Mouse (Mus musculus): ENCODE measurements at regions not wholly inside any gene's neighbourhood (a gene's known extent, or its start where the extent isn't known, plus 50 kb on each side); places are given as distances from the start of the nearest gene placed in this dataset.
A peak's percentile ranks its signal among the peaks of the same experiment; 100 is the strongest.
"Not testable (repeated sequence)": the region's sequence is repeated elsewhere in the genome, so short reads cannot be mapped to it uniquely, and the experiment has no call there.

- TF ChIP-seq EP300 (IDR thresholded peaks at IDR 0.05): no peak
- no peak for TF ChIP-seq CTCF (IDR thresholded peaks at IDR 0.05)
- H3K9me3 ChIP-seq (ENCODE audit: low read length): no peaks in the 10 kb centered on the region
- H3K27me3 ChIP-seq (replicated peaks; ENCODE audit: insufficient read depth, low read length): no peaks in the 10 kb centered on the region
- no peak overlapping the region for H3K4me2 ChIP-seq (replicated peaks; ENCODE audit: low read depth, low read length)
- H3K27ac ChIP-seq (ENCODE audit: low read length): no peak overlapping the region
- WGBS: 80% methylated on average over 1 of the region's 1 CpGs
- no peak for ATAC-seq
- H3K36me3 ChIP-seq (ENCODE audit: insufficient read depth, low read length): no peaks in the 10 kb centered on the region
- no peak overlapping the region for H3K9ac ChIP-seq (replicated peaks; ENCODE audit: low read depth)
- DNase-seq (ENCODE audit: low spot score): no peak
- no peak overlapping the region for H3K4me3 ChIP-seq (ENCODE audit: low read depth, low read length)
- H3K4me1 ChIP-seq (ENCODE audit: insufficient read depth, low read depth, low read length): no peaks in the 10 kb centered on the region
These were observed 153.3 kb upstream of the Arsj start for GRCm38 (mm10) chr3:126210226-126210625.

- ATAC-seq (no peak), DNase-seq (ENCODE audit: low spot score) (no peak)
- TF ChIP-seq CTCF (IDR thresholded peaks at IDR 0.05): no peak
- TF ChIP-seq EP300 (IDR thresholded peaks at IDR 0.05): no peak
- no peak overlapping the region for H3K4me2 ChIP-seq (replicated peaks; ENCODE audit: low read depth, low read length)
- H3K9ac ChIP-seq (replicated peaks; ENCODE audit: low read depth): no peak overlapping the region
- H3K4me1 ChIP-seq (ENCODE audit: insufficient read depth, low read depth, low read length): no peaks in the 10 kb centered on the region
- H3K4me3 ChIP-seq (ENCODE audit: low read depth, low read length): no peak overlapping the region
- no peaks in the 10 kb centered on the region for H3K27me3 ChIP-seq (replicated peaks; ENCODE audit: insufficient read depth, low read length)
- WGBS: 83% methylated on average over 4 of the region's 4 CpGs
- no peaks in the 10 kb centered on the region for H3K9me3 ChIP-seq (ENCODE audit: low read length)
- no peak overlapping the region for H3K27ac ChIP-seq (ENCODE audit: low read length)
- H3K36me3 ChIP-seq (ENCODE audit: insufficient read depth, low read length): no peaks in the 10 kb centered on the region
These were observed 135.9 kb upstream of the Arsj start for GRCm38 (mm10) chr3:126227575-126227974.

DNA sequence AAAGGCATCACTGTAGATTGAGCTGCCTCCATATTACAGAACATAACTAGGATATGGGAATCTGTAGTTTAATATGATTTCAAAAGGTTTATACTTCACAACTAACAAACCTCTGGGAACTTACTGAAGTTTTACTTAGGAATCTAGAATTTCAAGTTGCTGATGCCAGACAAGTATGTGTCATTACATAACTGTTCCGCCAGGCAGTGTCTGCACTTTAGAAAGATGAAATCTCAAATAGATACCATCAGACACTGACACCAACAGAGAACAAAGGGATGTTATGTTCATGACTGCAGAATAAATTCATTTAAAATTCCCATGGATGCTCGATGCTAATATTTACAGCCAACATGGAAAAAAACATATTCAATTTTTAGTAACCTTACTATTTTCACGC, 117.7 kb upstream of the Arsj start:
- no peak for DNase-seq (ENCODE audit: low spot score)
- no peaks in the 10 kb centered on the region for H3K27me3 ChIP-seq (replicated peaks; ENCODE audit: insufficient read depth, low read length)
- H3K4me1 ChIP-seq (ENCODE audit: insufficient read depth, low read depth, low read length): no peaks in the 10 kb centered on the region
- no peaks in the 10 kb centered on the region for H3K9me3 ChIP-seq (ENCODE audit: low read length)
- no peak overlapping the region for H3K27ac ChIP-seq (ENCODE audit: low read length)
- no peak for ATAC-seq
- H3K4me3 ChIP-seq (ENCODE audit: low read depth, low read length): no peak overlapping the region
- H3K9ac ChIP-seq (replicated peaks; ENCODE audit: low read depth): no peak overlapping the region
- no peaks in the 10 kb centered on the region for H3K36me3 ChIP-seq (ENCODE audit: insufficient read depth, low read length)
- no peak overlapping the region for H3K4me2 ChIP-seq (replicated peaks; ENCODE audit: low read depth, low read length)
- 82% methylated on average over 3 of the region's 3 CpGs for WGBS
- TF ChIP-seq EP300 (IDR thresholded peaks at IDR 0.05) (no peak), CTCF (IDR thresholded peaks at IDR 0.05) (no peak)

DNA sequence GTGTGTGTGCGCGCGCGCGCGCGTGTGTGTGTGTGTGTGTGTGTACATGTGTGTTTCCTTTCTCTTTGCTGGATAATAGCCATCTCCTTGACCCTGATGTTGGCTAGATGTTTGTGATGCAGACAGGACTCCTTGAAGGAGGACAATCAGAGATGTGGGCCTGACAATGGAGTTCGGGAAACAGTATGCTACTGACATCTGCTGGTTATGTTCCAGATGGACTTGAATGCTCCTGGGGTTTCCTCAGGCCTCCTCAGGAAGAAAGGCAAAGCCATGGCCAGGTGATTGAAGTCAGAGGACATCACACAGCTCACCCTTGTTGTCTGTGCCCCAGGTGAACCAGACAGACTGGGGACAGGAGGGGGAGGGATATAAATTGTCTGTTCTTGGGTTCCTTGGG, 102.2 kb upstream of the Arsj start:
- DNase-seq (ENCODE audit: low spot score): no peak

GRCm38 (mm10) chr3:126272027-126272426, 91.5 kb upstream of the Arsj start:
- H3K4me2 ChIP-seq (replicated peaks; ENCODE audit: low read depth, low read length); H3K9ac ChIP-seq (replicated peaks; ENCODE audit: low read depth); H3K4me1 ChIP-seq (ENCODE audit: insufficient read depth, low read depth, low read length); DNase-seq (ENCODE audit: low spot score); H3K4me3 ChIP-seq (ENCODE audit: low read depth, low read length); H3K9me3 ChIP-seq (ENCODE audit: low read length); H3K27ac ChIP-seq (ENCODE audit: low read length); ATAC-seq; H3K36me3 ChIP-seq (ENCODE audit: insufficient read depth, low read length); H3K27me3 ChIP-seq (replicated peaks; ENCODE audit: insufficient read depth, low read length): not testable (repeated sequence)
- 0 out of 2 replicates have a peak, but pooled peaks have one; percentile 5 for TF ChIP-seq CTCF (IDR thresholded peaks at IDR 0.05)

More for the DNA sequence above, 102.2 kb upstream of the Arsj start:
- Histone ChIP-seq H3K4me2 (replicated peaks; ENCODE audit: low read depth, low read length) (no peak overlapping the region), H3K9me3 (ENCODE audit: low read length) (no peaks in the 10 kb centered on the region), H3K9ac (replicated peaks; ENCODE audit: low read depth) (no peak overlapping the region), H3K27me3 (replicated peaks; ENCODE audit: insufficient read depth, low read length) (no peaks in the 10 kb centered on the region), H3K4me3 (ENCODE audit: low read depth, low read length) (no peak overlapping the region), H3K36me3 (ENCODE audit: insufficient read depth, low read length) (no peaks in the 10 kb centered on the region), H3K4me1 (ENCODE audit: insufficient read depth, low read depth, low read length) (no peaks in the 10 kb centered on the region), H3K27ac (ENCODE audit: low read length) (no peak overlapping the region)
- TF ChIP-seq EP300 (IDR thresholded peaks at IDR 0.05) (no peak), CTCF (IDR thresholded peaks at IDR 0.05) (peak; percentile 37)
- 22% methylated on average over 1 of the region's 8 CpGs for WGBS
- ATAC-seq: no peak

DNA sequence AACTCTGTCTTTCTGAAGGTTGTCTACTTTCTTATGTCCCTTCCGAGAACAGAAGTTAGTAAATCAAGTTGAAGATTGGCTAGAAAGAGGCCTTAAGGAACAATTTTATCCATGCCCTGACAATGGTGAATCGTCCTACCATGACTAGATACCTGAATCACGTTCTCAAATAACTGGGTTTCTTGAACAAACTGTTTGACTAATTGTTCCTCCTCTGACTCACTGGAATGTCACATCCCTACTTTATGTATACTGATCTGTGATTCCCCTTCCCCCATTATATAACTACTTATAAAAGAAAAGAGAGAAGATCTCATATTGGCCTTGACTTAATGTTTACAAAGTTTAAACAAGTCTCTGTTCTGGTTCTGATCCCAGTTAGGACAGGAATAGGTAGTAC, 89.9 kb upstream of the Arsj start:
- TF ChIP-seq EP300 (IDR thresholded peaks at IDR 0.05) (no peak), CTCF (IDR thresholded peaks at IDR 0.05) (no peak)
- no peak for DNase-seq (ENCODE audit: low spot score)
- 81% methylated on average over 3 of the region's 3 CpGs for WGBS

DNA sequence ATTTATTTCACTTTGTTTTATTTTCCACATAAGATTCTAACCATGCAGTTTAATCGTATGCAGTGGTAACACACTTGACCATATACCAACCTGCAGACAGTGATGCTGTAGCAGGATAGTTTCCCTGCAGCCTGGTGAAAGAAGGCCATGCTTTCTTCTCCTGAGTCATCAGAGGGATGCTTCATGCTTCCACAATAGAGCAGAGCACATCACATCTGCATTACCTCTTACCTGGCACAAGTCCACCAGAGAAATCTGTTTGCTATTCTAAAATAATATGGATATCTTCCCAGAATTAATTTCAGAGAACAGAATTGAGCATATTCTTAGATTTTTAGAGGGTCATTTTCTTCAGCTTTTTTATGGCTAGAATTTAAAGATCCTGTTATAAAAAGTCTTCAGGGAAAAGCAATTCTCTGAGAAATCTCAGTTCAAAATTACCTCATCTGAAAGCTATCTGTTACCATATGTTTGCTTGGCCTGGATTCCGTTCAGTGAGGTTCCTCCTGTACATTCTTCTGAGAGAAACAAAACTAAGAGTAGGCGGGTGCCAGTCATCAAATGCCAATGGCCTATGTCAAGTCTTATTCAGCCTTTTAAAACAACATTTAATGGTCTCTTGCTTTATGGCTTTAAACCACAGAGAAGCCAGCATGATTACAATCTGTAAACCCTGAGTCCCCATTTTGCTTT, 87.3 kb upstream of the Arsj start:
- Histone ChIP-seq H3K9ac (replicated peaks; ENCODE audit: low read depth) (no peak overlapping the region), H3K9me3 (ENCODE audit: low read length) (no peaks in the 10 kb centered on the region), H3K4me3 (ENCODE audit: low read depth, low read length) (no peak overlapping the region), H3K4me1 (ENCODE audit: insufficient read depth, low read depth, low read length) (no peaks in the 10 kb centered on the region), H3K27ac (ENCODE audit: low read length) (no peak overlapping the region), H3K4me2 (replicated peaks; ENCODE audit: low read depth, low read length) (no peak overlapping the region), H3K36me3 (ENCODE audit: insufficient read depth, low read length) (no peaks in the 10 kb centered on the region), H3K27me3 (replicated peaks; ENCODE audit: insufficient read depth, low read length) (no peaks in the 10 kb centered on the region)
- no peak for TF ChIP-seq CTCF (IDR thresholded peaks at IDR 0.05)
- no peak for TF ChIP-seq EP300 (IDR thresholded peaks at IDR 0.05)
- ATAC-seq: no peak
- no peak for DNase-seq (ENCODE audit: low spot score)
- WGBS: 63% methylated on average over 3 of the region's 3 CpGs

More for the DNA sequence above, 89.9 kb upstream of the Arsj start:
- ATAC-seq: no peak
- Histone ChIP-seq H3K36me3 (ENCODE audit: insufficient read depth, low read length) (no peaks in the 10 kb centered on the region), H3K9ac (replicated peaks; ENCODE audit: low read depth) (no peak overlapping the region), H3K4me1 (ENCODE audit: insufficient read depth, low read depth, low read length) (no peaks in the 10 kb centered on the region), H3K4me2 (replicated peaks; ENCODE audit: low read depth, low read length) (no peak overlapping the region), H3K9me3 (ENCODE audit: low read length) (no peaks in the 10 kb centered on the region), H3K27me3 (replicated peaks; ENCODE audit: insufficient read depth, low read length) (no peaks in the 10 kb centered on the region), H3K27ac (ENCODE audit: low read length) (no peak overlapping the region), H3K4me3 (ENCODE audit: low read depth, low read length) (no peak overlapping the region)
